Mouse (Mus musculus) cerebellum, adult 11-12 months (tissue): ENCODE measurements around the gene Mettl26.
A peak's percentile ranks its signal among the peaks of the same experiment; 100 is the strongest.
"Not testable (repeated sequence)": the region's sequence is repeated elsewhere in the genome, so short reads cannot be mapped to it uniquely, and the experiment has no call there.

Experiments
- DNase-seq: peaks from one replicate; pipeline ENCODE4 v3.0.0; 2022

The Mettl26 gene

GRCm38 (mm10) chr17:25869498-25869897, 5.4 kb upstream of the Mettl26 start:
- no peak for DNase-seq

DNA sequence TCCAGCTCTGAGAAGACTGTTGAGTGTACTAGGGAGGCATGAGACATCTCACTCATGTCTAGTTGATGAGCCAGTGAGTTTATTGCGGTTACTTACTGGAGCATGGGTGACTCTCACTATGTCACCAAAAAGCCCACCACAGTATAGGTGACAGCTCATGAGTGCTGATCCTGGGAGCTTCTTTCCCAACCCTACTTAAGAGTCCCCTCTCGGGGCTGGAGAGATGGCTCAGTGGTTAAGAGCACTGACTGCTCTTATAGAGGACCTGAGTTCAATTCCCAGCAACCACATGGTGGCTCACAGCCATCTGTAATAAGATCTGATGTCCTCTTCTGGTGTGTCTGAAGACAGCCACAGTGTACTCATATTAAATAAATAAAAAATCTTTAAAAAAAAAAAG, 4.9 kb upstream of the Mettl26 start:
- no peak for DNase-seq

DNA sequence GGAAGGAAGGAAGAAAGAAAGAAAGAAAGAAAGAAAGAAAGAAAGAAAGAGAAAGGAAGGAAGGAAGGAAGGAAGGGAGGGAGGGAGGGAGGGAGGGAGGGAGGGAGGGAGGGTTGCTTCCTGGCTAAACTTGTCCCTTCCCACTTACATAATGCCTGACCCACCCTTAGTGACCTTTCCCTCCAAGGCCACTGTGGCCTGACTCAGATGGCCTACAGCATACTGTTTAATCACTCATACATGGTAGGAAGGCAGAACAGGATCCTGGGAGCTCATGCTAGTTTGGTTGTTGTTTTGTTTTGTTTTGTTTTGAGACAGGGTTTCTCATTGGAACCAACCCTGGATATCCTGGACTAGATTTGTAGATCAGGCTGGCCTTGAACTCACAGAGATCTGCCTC, 3.3 kb upstream of the Mettl26 start:
- not testable (repeated sequence) for DNase-seq

DNA sequence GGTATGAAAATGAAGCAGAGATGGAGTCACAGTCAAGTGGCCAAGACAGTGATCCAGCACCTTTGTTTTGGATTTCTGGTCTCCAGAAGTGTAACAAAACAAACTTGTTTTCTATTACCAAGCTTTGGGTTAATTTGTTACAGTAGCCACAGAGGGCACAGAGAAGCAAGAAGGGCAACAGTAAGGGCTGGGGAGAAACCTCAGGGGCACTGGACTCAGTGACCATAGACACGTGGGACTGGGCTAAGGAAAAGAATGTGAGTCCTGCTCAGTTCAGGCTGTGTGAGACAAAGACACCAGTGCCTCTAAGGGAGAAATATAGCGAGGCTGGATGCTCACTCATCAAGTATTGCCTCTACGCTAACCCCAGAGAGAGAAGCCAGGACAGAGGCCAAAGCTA, 2.2 kb upstream of the Mettl26 start:
- DNase-seq: no peak

GRCm38 (mm10) chr17:25873405-25874147, 1.3 kb upstream of the Mettl26 start:
- DNase-seq: peak; percentile 24

DNA sequence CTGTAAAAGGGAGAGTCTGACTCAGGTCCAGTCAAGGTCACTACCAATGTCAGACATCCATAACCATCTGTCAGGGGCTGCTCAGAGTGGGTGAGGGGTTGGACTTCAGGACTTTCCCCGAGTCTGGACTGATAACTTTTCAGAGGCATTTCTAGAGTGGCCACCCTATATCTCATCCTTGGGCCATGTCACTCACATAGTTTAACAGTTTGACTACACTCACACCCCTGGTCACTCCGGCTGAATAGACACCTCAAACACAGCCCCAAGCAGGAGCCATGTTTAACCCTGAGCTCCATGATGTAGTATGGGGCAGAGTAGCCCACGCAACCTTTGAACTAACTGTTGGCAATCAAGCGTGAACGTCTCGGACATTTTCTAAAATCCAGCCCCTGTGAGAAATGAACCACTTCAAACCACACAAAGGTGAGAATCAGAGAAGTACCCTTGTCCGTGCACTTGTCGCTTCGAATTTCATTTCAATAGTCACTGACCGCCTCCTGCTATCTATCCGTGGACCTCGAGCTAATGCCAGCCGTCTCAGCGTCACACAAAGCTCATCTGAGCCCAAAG, 640 bp upstream of the Mettl26 start:
- DNase-seq: peak; percentile 49

DNA sequence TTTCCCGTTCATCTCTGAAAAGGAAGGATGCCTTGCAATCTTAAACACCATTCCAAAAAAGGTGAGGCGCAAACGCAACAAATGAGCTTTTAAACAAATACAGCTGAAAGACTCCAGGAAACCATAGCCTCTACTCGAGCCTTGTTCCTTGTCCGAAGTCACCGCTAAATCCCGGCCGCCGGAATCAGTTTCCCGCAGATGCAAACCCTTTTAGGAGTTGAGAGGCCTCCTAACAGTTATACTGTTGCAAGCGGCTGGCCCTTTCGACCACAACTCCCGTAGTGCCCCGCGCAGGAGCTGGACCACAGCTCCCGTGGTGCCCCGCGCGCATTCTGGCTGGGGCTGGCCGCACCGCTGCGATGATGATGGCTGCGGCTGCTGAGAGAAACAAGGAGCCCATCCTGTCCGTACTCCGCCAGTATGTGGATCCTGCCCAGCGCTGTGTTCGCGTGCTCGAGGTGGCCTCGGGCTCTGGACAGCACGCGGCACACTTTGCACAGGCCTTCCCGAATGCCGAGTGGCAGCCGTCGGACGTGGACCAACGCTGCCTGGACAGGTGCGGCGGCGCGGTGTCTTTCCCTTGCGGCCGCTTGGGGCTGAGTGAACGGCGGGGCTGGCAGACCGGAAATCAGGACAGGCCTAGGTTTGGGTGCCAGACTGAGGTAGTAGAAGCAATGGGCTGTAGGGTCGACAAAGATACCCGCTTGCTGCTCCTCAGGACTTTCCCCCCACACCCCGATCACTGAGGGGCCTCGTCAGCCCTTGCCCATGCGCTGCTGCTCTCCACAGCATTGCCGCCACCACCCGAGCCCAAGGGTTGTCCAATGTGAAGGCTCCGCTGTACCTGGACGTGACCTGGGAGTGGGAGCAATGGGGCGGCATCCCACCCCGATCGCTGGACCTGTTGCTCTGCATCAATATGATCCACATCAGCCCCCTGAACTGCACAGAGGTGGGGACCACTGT, 580 bp downstream of the Mettl26 start:
- peak; percentile 89 for DNase-seq

- peak; percentile 65 for DNase-seq
These were observed 1.6 kb downstream of the Mettl26 start for GRCm38 (mm10) chr17:25876347-25876915.

GRCm38 (mm10) chr17:25877025-25877424, 2.2 kb downstream of the Mettl26 start:
- DNase-seq: no peak

- peak; percentile 67 for DNase-seq
These were observed 3.1 kb downstream of the Mettl26 start for GRCm38 (mm10) chr17:25877741-25878610.

- peak; percentile 67 for DNase-seq
These were observed 3.8 kb downstream of the Mettl26 start for GRCm38 (mm10) chr17:25878611-25879180.

- peak; percentile 40 for DNase-seq
These were observed 4.4 kb downstream of the Mettl26 start for GRCm38 (mm10) chr17:25879261-25879660.

- peak; percentile 56 for DNase-seq
These were observed 4.9 kb downstream of the Mettl26 start for GRCm38 (mm10) chr17:25879750-25880149.

DNA sequence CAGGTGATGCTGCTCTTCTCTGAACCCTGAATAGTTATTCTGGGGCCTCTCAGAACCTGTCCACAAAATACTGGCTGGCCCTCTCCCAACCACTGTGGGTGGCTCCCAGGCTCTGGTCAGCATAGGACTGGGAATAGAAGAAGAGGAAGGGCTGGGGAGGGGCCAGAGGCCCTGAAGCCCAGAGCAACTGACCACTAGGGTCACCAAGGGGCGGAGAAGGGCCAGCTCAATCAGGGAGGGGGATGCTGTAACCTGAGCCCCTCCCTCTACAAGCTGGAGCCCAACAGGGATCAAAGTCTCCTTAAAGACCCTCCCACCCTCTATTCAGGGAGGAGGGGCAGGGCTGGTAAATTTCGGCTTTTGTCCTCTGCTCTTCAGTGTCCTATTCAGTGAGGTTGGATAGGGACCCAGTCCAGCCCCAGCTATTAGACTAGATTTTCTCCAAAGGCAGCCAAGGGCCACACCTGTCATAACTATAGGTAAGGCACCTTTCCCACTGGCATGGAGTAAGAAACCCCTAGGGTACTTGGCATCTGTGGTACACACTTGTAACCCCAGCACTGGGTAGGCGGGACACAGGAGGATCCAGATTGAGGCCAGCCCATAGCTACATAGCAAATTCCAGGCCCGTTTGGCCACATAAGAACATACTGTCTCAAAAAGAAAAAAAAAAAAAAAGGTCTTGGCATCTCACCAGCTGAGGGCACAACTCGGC, 5.5 kb downstream of the Mettl26 start, which contains the start of gene Wfikkn1:
Wfikkn1 (minus strand) TSS at position 663 of the 715 bp plus-strand sequence.
- peak; percentile 59 for DNase-seq

- DNase-seq: no peak
These were observed 6.2 kb downstream of the Mettl26 start for GRCm38 (mm10) chr17:25880913-25881641.

- no peak for DNase-seq
These were observed 6.8 kb downstream of the Mettl26 start for GRCm38 (mm10) chr17:25881691-25882090.

DNA sequence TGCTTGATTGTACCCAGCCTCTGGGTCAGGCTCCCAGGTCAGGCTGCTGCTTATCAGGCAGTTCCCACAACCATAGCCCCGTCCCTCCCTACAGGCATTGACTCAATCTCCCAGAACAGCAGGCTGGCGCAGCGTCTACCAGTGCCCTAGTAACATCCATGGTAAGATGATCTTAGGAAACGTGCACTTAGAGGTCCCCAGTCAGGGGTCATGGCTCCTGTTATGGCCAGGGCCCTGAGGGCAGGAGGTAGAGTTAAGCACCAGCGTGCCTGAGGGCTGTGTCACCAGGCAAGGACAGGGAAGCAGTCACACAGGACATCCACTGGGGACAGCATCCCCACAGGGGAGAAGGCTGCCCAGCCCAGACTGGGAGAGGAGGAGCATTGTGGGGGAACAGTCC, 7.4 kb downstream of the Mettl26 start:
- DNase-seq: no peak

- no peak for DNase-seq
These were observed 8.4 kb downstream of the Mettl26 start for GRCm38 (mm10) chr17:25883268-25883667.

GRCm38 (mm10) chr17:25883824-25884223, 8.9 kb downstream of the Mettl26 start:
- DNase-seq: no peak

- no peak for DNase-seq
These were observed 10.8 kb downstream of the Mettl26 start for GRCm38 (mm10) chr17:25885636-25886035.
